Mouse (Mus musculus): ENCODE data around the gene Slc22a5.
"Not testable (repeated sequence)": the region's sequence is repeated elsewhere in the genome, so short reads cannot be mapped to it uniquely, and the experiment has no call there.

DNA sequence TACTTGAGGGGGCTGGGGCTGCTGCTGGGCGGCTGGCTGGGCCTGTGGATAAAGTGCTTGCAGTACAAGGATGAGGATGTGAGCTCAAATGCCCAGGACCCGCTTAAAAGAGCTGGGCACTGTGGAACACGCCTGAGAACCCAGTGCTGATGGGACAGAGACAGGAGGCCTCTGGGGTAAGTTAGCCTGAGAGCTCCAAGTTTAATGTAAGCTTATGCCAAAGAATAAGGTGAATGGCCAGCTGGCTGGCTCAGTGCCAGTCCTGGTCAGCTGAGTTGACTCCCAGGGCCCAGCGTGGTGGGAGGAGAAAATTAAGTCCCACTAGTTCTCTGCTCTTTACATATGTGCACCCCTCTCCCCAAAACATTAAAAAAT lies 40.5 kb upstream of the Slc22a5 start:
- TF ChIP-seq CTCF, EP300 (IDR thresholded peaks at IDR 0.05): not testable (repeated sequence)
